Mouse (Mus musculus): ENCODE results near the gene Bik. TPM values are rescaled to one million over a fixed set of nuclear protein-coding genes. Genes with fewer than 3 reads are reported as not detected.
A peak's percentile ranks its signal among the peaks of the same experiment; 100 is the strongest.

Gene Bik
- total RNA-seq, 2 experiments from 2014 or later, result 11.6 to 13.1 TPM

- DNase-seq, result no peak
- intact Hi-C loops (cut with DNase I), result no loop called here
Observed at GRCm38 (mm10) chr15:83574731-83575351, 48.2 kb downstream of the Bik start.

- no peak for DNase-seq
- intact Hi-C loops (cut with DNase I), result no loop called here
Observed at GRCm38 (mm10) chr15:83575543-83575942, 48.9 kb downstream of the Bik start.

- no peak for DNase-seq
- intact Hi-C loops (cut with DNase I), result no loop called here
Observed at GRCm38 (mm10) chr15:83576651-83577050, 50.0 kb downstream of the Bik start.

- intact Hi-C loops (cut with DNase I), result loop anchor here (10.0 kb wide), 1 partner anchor 198 kb away; no protein-coding TSS in a partner anchor
- no peak for DNase-seq
Observed at GRCm38 (mm10) chr15:83582931-83583330, 56.3 kb downstream of the Bik start.

GRCm38 (mm10) chr15:83583419-83584156 lies 56.9 kb downstream of the Bik start:
- intact Hi-C loops (cut with DNase I), result loop anchor here (10.0 kb wide), 1 partner anchor 199 kb away; no protein-coding TSS in a partner anchor
- peak; percentile 34 to 62 for DNase-seq

- intact Hi-C loops (cut with DNase I), result loop anchor here (10.0 kb wide), 1 partner anchor 200 kb away; no protein-coding TSS in a partner anchor
- no peak for DNase-seq
Observed at GRCm38 (mm10) chr15:83584741-83585220, 58.1 kb downstream of the Bik start.

GRCm38 (mm10) chr15:83590841-83591240 lies 64.2 kb downstream of the Bik start:
- intact Hi-C loops (cut with DNase I), result no loop called here

GRCm38 (mm10) chr15:83591758-83592157 lies 65.1 kb downstream of the Bik start:
- intact Hi-C loops (cut with DNase I), result no loop called here
- no peak for DNase-seq

More at GRCm38 (mm10) chr15:83590841-83591240, 64.2 kb downstream of the Bik start:
- no peak for DNase-seq

- DNase-seq, result no peak
- intact Hi-C loops (cut with DNase I), result no loop called here
Observed at GRCm38 (mm10) chr15:83592260-83593188, 65.9 kb downstream of the Bik start.

GRCm38 (mm10) chr15:83593189-83593585 lies 66.5 kb downstream of the Bik start:
- intact Hi-C loops (cut with DNase I), result no loop called here
- no peak for DNase-seq

- no peak for DNase-seq
- intact Hi-C loops (cut with DNase I), result no loop called here
Observed at GRCm38 (mm10) chr15:83593702-83594512, 67.2 kb downstream of the Bik start.

Small RNA genes within 50 kb of the gene (microRNA-seq; reads per million reads assigned to microRNA genes)
- gene Gm24575 (ENCODE audit: borderline number of aligned reads in 2 of 2), result 0 reads per million in 2 experiments

Other genes with a start within 250 kb of the Bik start
- 10 to 100 TPM; 11.0 to 12.2 TPM for gene Arfgap3, start 176.6 kb upstream of the Bik start, total RNA-seq (2021)
- 100 to 1,000 TPM; 174 to 191 TPM for gene Pacsin2, start 62.3 kb upstream of the Bik start, total RNA-seq (2021)
- 10 to 100 TPM; 47.3 to 53.2 TPM for gene Ttll1, start 16.0 kb upstream of the Bik start, total RNA-seq (2021)
- gene Tspo, start 36.7 kb downstream of the Bik start, total RNA-seq (2021), result 10 to 100 TPM; 60.2 to 68.3 TPM
- gene Mcat, start 36.9 kb downstream of the Bik start, total RNA-seq (2021), result 10 to 100 TPM; 37.8 to 39.3 TPM
- gene Ttll12, start 68.3 kb downstream of the Bik start, total RNA-seq (2021), result 1 to 10 TPM; 5.6 to 6.5 TPM
- 1 to 10 TPM; 1.3 TPM for gene Scube1, start 198.2 kb downstream of the Bik start, total RNA-seq (2021)

All from heart, postnatal 36 days (tissue).